Mouse (Mus musculus) thymus, postnatal 14 days (tissue): ENCODE measurements around the gene Wdr54.

Experiments
- DNase-seq: peaks from one replicate; pipeline ENCODE4 v3.0.0; 2021

Gene Wdr54

GRCm38 (mm10) chr6:83125331-83125730 lies 30.9 kb downstream of the Wdr54 start, which contains the start of gene Ino80b:
TSS of gene Ino80b (minus strand) at chr6:83125431.
- DNase-seq: no peak

GRCm38 (mm10) chr6:83124851-83125312 lies 31.3 kb downstream of the Wdr54 start:
- DNase-seq: peak; percentile 93

- no peak for DNase-seq
Measured at GRCm38 (mm10) chr6:83122961-83123360, 33.2 kb downstream of the Wdr54 start.

GRCm38 (mm10) chr6:83121863-83122710 lies 34.1 kb downstream of the Wdr54 start:
- DNase-seq: peak; percentile 59

- peak; percentile 92 for DNase-seq
Measured at GRCm38 (mm10) chr6:83120930-83121862, 35.0 kb downstream of the Wdr54 start, which contains the start of gene Wbp1. TSS of gene Wbp1 (minus strand) at chr6:83121559.

- DNase-seq: no peak
Measured at GRCm38 (mm10) chr6:83119734-83120051, 36.5 kb downstream of the Wdr54 start.

- peak; percentile 38 for DNase-seq
Measured at GRCm38 (mm10) chr6:83118825-83119733, 37.1 kb downstream of the Wdr54 start.

GRCm38 (mm10) chr6:83118369-83118768 lies 37.8 kb downstream of the Wdr54 start:
- DNase-seq: no peak

- no peak for DNase-seq
Measured at GRCm38 (mm10) chr6:83117616-83118015, 38.6 kb downstream of the Wdr54 start.

GRCm38 (mm10) chr6:83117165-83117438 lies 39.1 kb downstream of the Wdr54 start:
- no peak for DNase-seq

- no peak for DNase-seq
Measured at GRCm38 (mm10) chr6:83116373-83117164, 39.6 kb downstream of the Wdr54 start.

GRCm38 (mm10) chr6:83115682-83116372 lies 40.4 kb downstream of the Wdr54 start:
- peak; percentile 52 for DNase-seq

- DNase-seq: peak; percentile 95
Measured at GRCm38 (mm10) chr6:83115011-83115671, 41.1 kb downstream of the Wdr54 start, which contains the start of gene Mogs. TSS of gene Mogs (plus strand) at chr6:83115496.

GRCm38 (mm10) chr6:83111510-83112136 lies 44.6 kb downstream of the Wdr54 start:
- DNase-seq: no peak

- peak; percentile 77 for DNase-seq
Measured at GRCm38 (mm10) chr6:83108762-83109668, 47.2 kb downstream of the Wdr54 start, which contains the start of gene Mrpl53. TSS of gene Mrpl53 (plus strand) at chr6:83109040.

GRCm38 (mm10) chr6:83107566-83108400 lies 48.4 kb downstream of the Wdr54 start:
- peak; percentile 87 for DNase-seq

- DNase-seq: no peak
Measured at GRCm38 (mm10) chr6:83104158-83104557, 52.0 kb downstream of the Wdr54 start.

GRCm38 (mm10) chr6:83103130-83103650 lies 53.0 kb downstream of the Wdr54 start:
- no peak for DNase-seq
